In the genomic region with DNA sequence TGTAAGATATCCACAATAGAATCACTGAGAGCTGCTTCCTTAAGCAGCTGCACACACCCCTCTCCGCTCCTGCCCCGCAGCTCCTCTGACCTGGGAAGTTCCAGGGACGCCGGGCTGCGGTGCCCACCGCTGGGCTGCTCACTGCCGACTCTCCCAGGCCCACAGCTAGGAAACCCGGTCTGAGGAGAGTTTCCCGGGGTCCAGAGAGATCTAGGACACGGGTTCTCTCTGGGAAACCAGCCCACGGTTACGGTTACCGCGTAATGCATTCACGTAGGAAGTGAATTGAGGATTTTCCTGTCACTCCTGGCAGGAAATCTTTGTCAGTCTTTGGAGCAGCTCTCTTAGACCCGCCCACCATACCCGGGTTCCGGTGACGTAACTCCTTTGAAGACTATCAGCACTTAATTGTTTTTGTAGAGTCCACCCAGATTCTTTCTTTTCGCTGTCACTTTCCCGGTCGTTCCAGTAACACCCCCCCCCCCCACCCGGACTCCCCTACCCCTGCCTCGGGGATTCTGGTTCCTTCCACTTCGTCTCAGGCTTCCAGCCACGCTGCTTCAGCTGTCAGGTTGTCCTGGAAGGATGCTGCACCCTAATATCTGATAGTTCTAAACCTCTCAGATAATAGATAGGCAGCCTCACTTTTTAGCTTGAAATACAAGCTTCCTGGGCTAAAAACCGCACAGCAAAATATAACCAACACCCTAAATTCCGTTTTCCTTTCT, we compare ENCODE assay signal across 8 mouse cellular contexts. TPM values are rescaled to one million over a fixed set of nuclear protein-coding genes. Genes with fewer than 3 reads are reported as not detected.
DNase-seq lines count a peak whose midpoint lies in the region; ATAC-seq and TF ChIP-seq lines count a peak whose summit lies in the region.

No protein-coding gene starts in this region.

- no peaks in the 10 kb centered on the region for H3K4me1 ChIP-seq in CH12.LX (ENCODE audit: control insufficient read depth in 1 of 2, insufficient read depth in 2 of 2)
- H3K4me1 ChIP-seq in forebrain, embryonic 12.5 days = peaks cover 7% of the 10 kb centered on the region
- H3K4me1 ChIP-seq in heart, embryonic 16.5 days (ENCODE audit: control insufficient read depth, insufficient read depth, low read length) = no peaks in the 10 kb centered on the region
- H3K4me1 ChIP-seq in liver, embryonic 13.5 days (replicated peaks) = no peaks in the 10 kb centered on the region
- H3K4me1 ChIP-seq in neural tube, embryonic 11.5 days (ENCODE audit: control insufficient read depth, insufficient read depth, low read length) = no peaks in the 10 kb centered on the region

- H3K4me2 ChIP-seq in CH12.LX (ENCODE audit: insufficient read depth, low read depth, poor library complexity, severe bottlenecking) = peak overlapping the region; percentile 25; the same call in 1 of the 2 replicates
- H3K4me2 ChIP-seq in forebrain, embryonic 12.5 days = peak overlapping the region; percentile 49
- H3K4me2 ChIP-seq in heart, embryonic 16.5 days (ENCODE audit: low read depth, low read length) = peak overlapping the region; percentile 71
- H3K4me2 ChIP-seq in liver, embryonic 13.5 days = peak overlapping the region; percentile 71
- H3K4me2 ChIP-seq in neural tube, embryonic 11.5 days (ENCODE audit: low read depth) = peak overlapping the region; percentile 41

- H3K36me3 ChIP-seq in CH12.LX (replicated peaks in 1 of 2; ENCODE audit: control insufficient read depth in 1 of 2, insufficient read depth in 1 of 2, low read length in 1 of 2) = peaks cover 2 to 3% of the 10 kb centered on the region in 2 experiments
- H3K36me3 ChIP-seq in forebrain, embryonic 12.5 days (replicated peaks) = peaks cover 13% of the 10 kb centered on the region
- H3K36me3 ChIP-seq in heart, embryonic 16.5 days (ENCODE audit: control insufficient read depth, insufficient read depth) = no peaks in the 10 kb centered on the region
- H3K36me3 ChIP-seq in liver, embryonic 13.5 days = no peaks in the 10 kb centered on the region
- H3K36me3 ChIP-seq in neural tube, embryonic 11.5 days (ENCODE audit: control insufficient read depth, insufficient read depth, low read length) = no peaks in the 10 kb centered on the region

- no peak for TF ChIP-seq RAD21 in CH12.LX (IDR thresholded peaks at IDR 0.05; ENCODE audit: low read depth, low read length)

- in situ Hi-C loops in CH12.LX (cut with MboI; ENCODE audit: low pct_ligation_motif_present, low pct_unique_long_range_greater_than_20kb, low sequenced_read_pairs) = loop anchor here (10.0 kb wide), 1 partner anchor 47 kb away; a partner anchor contains a TSS

- H3K4me3 ChIP-seq in CH12.LX (replicated peaks in 1 of 3; ENCODE audit: low read depth in 2 of 3, low read length in 2 of 3, poor library complexity in 1 of 3) = peak overlapping the region; percentile 56 to 61 (median 56)
- peak overlapping the region; percentile 65 for H3K4me3 ChIP-seq in forebrain, embryonic 12.5 days (replicated peaks)
- H3K4me3 ChIP-seq in heart, embryonic 16.5 days (ENCODE audit: low read length) = peak overlapping the region; percentile 87
- peak overlapping the region; percentile 66 for H3K4me3 ChIP-seq in liver, embryonic 13.5 days (replicated peaks)
- peak overlapping the region; percentile 63 for H3K4me3 ChIP-seq in neural tube, embryonic 11.5 days (ENCODE audit: low read depth, low read length)

- no peaks in the 10 kb centered on the region for H3K79me2 ChIP-seq in CH12.LX (replicated peaks; ENCODE audit: control insufficient read depth, extremely low read depth, insufficient read depth, poor library complexity, severe bottlenecking)

- H3K9ac ChIP-seq in CH12.LX (ENCODE audit: insufficient read depth, low read depth) = peak overlapping the region; percentile 88
- peak overlapping the region; percentile 80 for H3K9ac ChIP-seq in forebrain, embryonic 12.5 days
- H3K9ac ChIP-seq in heart, embryonic 16.5 days (ENCODE audit: low read length) = peak overlapping the region; percentile 93
- H3K9ac ChIP-seq in liver, embryonic 13.5 days = peak overlapping the region; percentile 60
- H3K9ac ChIP-seq in neural tube, embryonic 11.5 days (ENCODE audit: low read length) = peak overlapping the region; percentile 86

- dilution Hi-C loops in CH12.LX (cut with MboI; ENCODE audit: extremely low pct_ligation_motif_present, extremely low pct_unique_long_range_greater_than_20kb, low sequenced_read_pairs) = no loop called here

- peak; percentile 97 for ATAC-seq in forebrain, embryonic 12.5 days (ENCODE audit: low FRiP score)
- peak; percentile 91 for ATAC-seq in heart, embryonic 16.5 days (replicated peaks; ENCODE audit: extremely low read depth, insufficient read depth, low FRiP score)
- ATAC-seq in liver, embryonic 13.5 days (ENCODE audit: low read depth) = peak; percentile 85
- ATAC-seq in neural tube, embryonic 11.5 days (ENCODE audit: insufficient read depth, low FRiP score, low TSS enrichment) = peak; percentile 97

- no peak overlapping the region for H3K27ac ChIP-seq in CH12.LX (ENCODE audit: insufficient read depth, low read depth)
- peak overlapping the region; percentile 95 for H3K27ac ChIP-seq in forebrain, embryonic 12.5 days
- H3K27ac ChIP-seq in heart, embryonic 16.5 days (ENCODE audit: low read length) = peak overlapping the region; percentile 86
- no peak overlapping the region for H3K27ac ChIP-seq in liver, embryonic 13.5 days
- peak overlapping the region; percentile 78 for H3K27ac ChIP-seq in neural tube, embryonic 11.5 days (ENCODE audit: low read depth, low read length)

- TF ChIP-seq POLR2A in CH12.LX (IDR thresholded peaks at IDR 0.05; ENCODE audit: low read depth, low read length) = peak; percentile 28; the same call in 1 of the 2 replicates

- H3K27me3 ChIP-seq in CH12.LX (replicated peaks) = no peaks in the 10 kb centered on the region
- no peaks in the 10 kb centered on the region for H3K27me3 ChIP-seq in forebrain, embryonic 12.5 days
- H3K27me3 ChIP-seq in heart, embryonic 16.5 days (ENCODE audit: control insufficient read depth, insufficient read depth, low read length) = no peaks in the 10 kb centered on the region
- no peaks in the 10 kb centered on the region for H3K27me3 ChIP-seq in liver, embryonic 13.5 days
- no peaks in the 10 kb centered on the region for H3K27me3 ChIP-seq in neural tube, embryonic 11.5 days (ENCODE audit: control insufficient read depth, insufficient read depth, low read length)

- H3K9me3 ChIP-seq in CH12.LX (replicated peaks; ENCODE audit: low read length) = no peaks in the 10 kb centered on the region
- H3K9me3 ChIP-seq in forebrain, embryonic 12.5 days = no peaks in the 10 kb centered on the region
- no peaks in the 10 kb centered on the region for H3K9me3 ChIP-seq in heart, embryonic 16.5 days (replicated peaks; ENCODE audit: control insufficient read depth, low read length)
- no peaks in the 10 kb centered on the region for H3K9me3 ChIP-seq in liver, embryonic 13.5 days (replicated peaks)
- no peaks in the 10 kb centered on the region for H3K9me3 ChIP-seq in neural tube, embryonic 11.5 days (ENCODE audit: control insufficient read depth, low read length)

- peak; percentile 37 for DNase-seq in CH12.LX (ENCODE audit: extremely low read depth)
- DNase-seq in c-Kit-positive CD71-negative TER-119-negative erythroid progenitor cells, embryonic 14.5 days (ENCODE audit: low read depth) = peak; percentile 56
- peak; percentile 80 to 81 for DNase-seq in kidney, postnatal 25 days
- peak; percentile 45 for DNase-seq in liver, embryonic 13.5 days
- peak; percentile 85 for DNase-seq in neural tube, embryonic 11.5 days (ENCODE audit: low spot score)
- peak; percentile 62 for DNase-seq in testis, postnatal 10 days (ENCODE audit: low spot score)

- 1% methylated on average over 28 of the region's 28 CpGs for WGBS in forebrain, embryonic 12.5 days
- 2% methylated on average over 28 of the region's 28 CpGs for WGBS in heart, embryonic 16.5 days
- WGBS in liver, embryonic 13.5 days (ENCODE audit: insufficient replicate concordance) = under 1% methylated on average over 28 of the region's 28 CpGs
- WGBS in neural tube, embryonic 11.5 days = 2% methylated on average over 28 of the region's 28 CpGs

- TF ChIP-seq EP300 in CH12.LX (IDR thresholded peaks at IDR 0.05; ENCODE audit: low read length) = no peak

- no peak for TF ChIP-seq CTCF in CH12.LX (conservative IDR thresholded peaks at IDR 0.05 in 1 of 2, IDR thresholded peaks at IDR 0.05 in 1 of 2; ENCODE audit: low read depth in 2 of 2, low read length in 2 of 2)

TF ChIP-seq in CH12.LX, 34 proteins besides CTCF, POLR2A, EP300 and RAD21 (continues in another document):
- TF ChIP-seq IRF4 (IDR thresholded peaks at IDR 0.05; ENCODE audit: low read depth, low read length) (no peak), E2F4 (IDR thresholded peaks at IDR 0.05; ENCODE audit: insufficient replicate concordance, low read depth, low read length) (no peak), MAFK (IDR thresholded peaks at IDR 0.05; ENCODE audit: insufficient replicate concordance, low read length) (no peak), ELF1 (IDR thresholded peaks at IDR 0.05; ENCODE audit: low read depth, low read length) (peak; percentile 24; the same call in 1 of the 2 replicates), JUN (IDR thresholded peaks at IDR 0.05; ENCODE audit: insufficient read depth, low read depth, low read length) (no peak), TBP (conservative IDR thresholded peaks at IDR 0.05; ENCODE audit: low read depth, low read length) (no peak), ZMIZ1 (IDR thresholded peaks at IDR 0.05; ENCODE audit: low read depth, low read length) (no peak), HCFC1 (IDR thresholded peaks at IDR 0.05; ENCODE audit: low read depth, low read length) (0 out of 2 replicates have a peak, but pooled peaks have one; percentile 27), UBTF (IDR thresholded peaks at IDR 0.05; ENCODE audit: low read depth, low read length) (no peak), NRF1 (IDR thresholded peaks at IDR 0.05; ENCODE audit: low read depth, low read length) (no peak), ZKSCAN1 (IDR thresholded peaks at IDR 0.05; ENCODE audit: borderline replicate concordance, low read depth, low read length) (no peak), POLR2AphosphoS2 (IDR thresholded peaks at IDR 0.05; ENCODE audit: low read depth, low read length) (no peak), USF1 (IDR thresholded peaks at IDR 0.05; ENCODE audit: low read depth, low read length) (no peak), ZC3H11A (IDR thresholded peaks at IDR 0.05; ENCODE audit: low read depth, low read length) (no peak), MEF2A (IDR thresholded peaks at IDR 0.05; ENCODE audit: borderline replicate concordance, low read depth, low read length) (no peak)

RNA-seq across cellular contexts. Expression of a gene that starts 49.3 kb away (rescaled TPM):
- total RNA-seq in CH12.LX (2012; rRNA removed) (4.2 and 4.7 TPM in 2 replicates), CH12.LX (2014; rRNA removed) (8.1 and 10.7 TPM in 2 replicates)
- 6.0 and 6.1 TPM in 2 replicates for polyA plus RNA-seq in CH12.LX (2012; ENCODE audit: insufficient read length, low read depth)
- polyA plus RNA-seq in forebrain, embryonic 12.5 days (2016; fragmentation: Nextera tagmentation; extraction: Ambion mirVana) = 28.6 and 28.9 TPM in 2 replicates
- polyA plus RNA-seq in heart, embryonic 16.5 days (2015; fragmentation: Nextera tagmentation; extraction: Ambion mirVana) = 13.9 and 14.8 TPM in 2 replicates
- polyA plus RNA-seq in liver, embryonic 13.5 days (2015; fragmentation: Nextera tagmentation; extraction: Ambion mirVana) = 1.8 and 2.2 TPM in 2 replicates
- polyA plus RNA-seq in neural tube, embryonic 11.5 days (2014; fragmentation: Nextera tagmentation; extraction: Ambion mirVana) = 20.8 and 21.2 TPM in 2 replicates

Comparison
In these comparisons a context has a peak if more than half of its experiments do, and no peak if none do; other contexts are left out.
1. H3K27ac ChIP-seq: peak in forebrain, embryonic 12.5 days (single experiment), heart, embryonic 16.5 days (single experiment) and neural tube, embryonic 11.5 days (single experiment); none in CH12.LX (single experiment) and liver, embryonic 13.5 days (single experiment).
2. Peak in every context shown above with its lines, with median percentiles within 50 percentile points of each other: DNase-seq, H3K4me2 ChIP-seq, H3K4me3 ChIP-seq, H3K9ac ChIP-seq and ATAC-seq.